In genomic region chr17:93141125-93141524, GRCm38 (mm10) we compare ENCODE assay signal across 9 mouse cellular contexts. TPM values are rescaled to one million over a fixed set of nuclear protein-coding genes. Genes with fewer than 3 reads are reported as not detected.
DNase-seq lines count a peak whose midpoint lies in the region; ATAC-seq and TF ChIP-seq lines count a peak whose summit lies in the region.
"Had no signal": no experiment of that assay in that cellular context is flagged by ENCODE, and none has a peak within 500 bp of the region (broad histone marks: within the 10 kb centered on the region; RNA-seq: fewer than 3 reads in every experiment).

No protein-coding gene starts in this region.

- peak; percentile 55 for TF ChIP-seq CTCF in Patski (IDR thresholded peaks at IDR 0.05)
- TF ChIP-seq CTCF in hindbrain, postnatal 0 days (IDR thresholded peaks at IDR 0.05; ENCODE audit: low read depth): peak; percentile 82

- no peak overlapping the region for H3K4me2 ChIP-seq in hindbrain, postnatal 0 days (ENCODE audit: low read depth, low read length)

- H3K9ac ChIP-seq in hindbrain, postnatal 0 days (replicated peaks; ENCODE audit: low read length): no peak overlapping the region

- ATAC-seq in Patski: peak; percentile 74
- ATAC-seq in hindbrain, postnatal 0 days: peak; percentile 66
- ATAC-seq in monocyte, adult 5-6 weeks (replicated peaks; ENCODE audit: insufficient number of reproducible peaks, low FRiP score, low TSS enrichment, poor library complexity, severe bottlenecking): no peak
- ATAC-seq in CD4-positive, CD25-positive, alpha-beta regulatory T cell, adult 4 months: no peak

- H3K27me3 ChIP-seq in Patski: no peaks in the 10 kb centered on the region
- H3K27me3 ChIP-seq in hindbrain, postnatal 0 days (ENCODE audit: insufficient read depth, low read length): no peaks in the 10 kb centered on the region
- no peaks in the 10 kb centered on the region for H3K27me3 ChIP-seq in midbrain, embryonic 10.5 days (ENCODE audit: low read depth, poor library complexity, severe bottlenecking)

- no peak overlapping the region for H3K27ac ChIP-seq in hindbrain, postnatal 0 days
- no peak overlapping the region for H3K27ac ChIP-seq in midbrain, embryonic 10.5 days (replicated peaks)

- CTCF ChIA-PET in Patski (lab: Charles Lee): interaction anchor here (1.8 kb wide), 1 partner anchor 12 kb away, joined by 6 read pairs; no protein-coding TSS in a partner anchor

- peak; percentile 4 for DNase-seq in cerebellum, adult 11 months
- DNase-seq in cerebellum, adult 9-11 months: no peak
- no peak for DNase-seq in Patski (ENCODE audit: low read depth, low spot score)
- peak; percentile 58 for DNase-seq in embryo, embryonic 11 days
- peak; percentile 89 for DNase-seq in hindbrain, postnatal 0 days (ENCODE audit: low spot score)
- DNase-seq in midbrain, embryonic 10.5 days (ENCODE audit: low spot score): peak; percentile 23

- no peaks in the 10 kb centered on the region for H3K4me1 ChIP-seq in hindbrain, postnatal 0 days (ENCODE audit: insufficient read depth, low read length)
- no peaks in the 10 kb centered on the region for H3K4me1 ChIP-seq in midbrain, embryonic 10.5 days

- H3K9me3 ChIP-seq in hindbrain, postnatal 0 days (ENCODE audit: low read length): no peaks in the 10 kb centered on the region
- no peaks in the 10 kb centered on the region for H3K9me3 ChIP-seq in midbrain, embryonic 10.5 days (replicated peaks)

- POLR2A ChIA-PET in Patski (lab: Charles Lee): no interaction called here

- H3K36me3 ChIP-seq in hindbrain, postnatal 0 days (ENCODE audit: insufficient read depth, low read length): no peaks in the 10 kb centered on the region
- no peaks in the 10 kb centered on the region for H3K36me3 ChIP-seq in midbrain, embryonic 10.5 days

- WGBS in hindbrain, postnatal 0 days: 18% methylated on average over 3 of the region's 3 CpGs
- WGBS in midbrain, embryonic 10.5 days: 29% methylated on average over 3 of the region's 3 CpGs

- H3K4me3 ChIP-seq in hindbrain, postnatal 0 days (ENCODE audit: low read length): no peak overlapping the region
- H3K4me3 ChIP-seq in midbrain, embryonic 10.5 days: no peak overlapping the region

- in situ Hi-C loops in Patski (cut with MboI; ENCODE audit: low pct_unique_long_range_greater_than_20kb): no loop called here

RNA-seq across cellular contexts. Expression of gene Adcyap1, which starts 57.7 kb away (rescaled TPM):
- not detected for polyA plus RNA-seq in Patski (2021)
- total RNA-seq in hindbrain, postnatal 0 days (2014; rRNA removed): 21.2 and 29.1 TPM in 2 replicates
- polyA plus RNA-seq in hindbrain, postnatal 0 days (2015; fragmentation: Nextera tagmentation; extraction: Ambion mirVana): 34.8 and 36.4 TPM in 2 replicates
- polyA plus RNA-seq in midbrain, embryonic 10.5 days (2016; fragmentation: Nextera tagmentation; extraction: Ambion mirVana): 2.9 and 8.8 TPM in 2 replicates
- not detected in 3 replicates for total RNA-seq in monocyte, adult 5-6 weeks (2017)
- not detected for polyA plus RNA-seq in CD4-positive, CD25-positive, alpha-beta regulatory T cell, adult 4 months (2017; shearing (Covaris generic))
- polyA plus RNA-seq: gonadal fat pad, adult 2 months had no signal

Comparison
In these comparisons a context has a peak if more than half of its experiments do, and no peak if none do; other contexts are left out.
1. DNase-seq: peak in cerebellum, adult 11 months (single experiment), embryo, embryonic 11 days (single experiment), hindbrain, postnatal 0 days (single experiment) and midbrain, embryonic 10.5 days (single experiment); none in cerebellum, adult 9-11 months (single experiment) and Patski (single experiment).
2. ATAC-seq: peak in Patski (single experiment) and hindbrain, postnatal 0 days (single experiment); none in monocyte, adult 5-6 weeks (single experiment) and CD4-positive, CD25-positive, alpha-beta regulatory T cell, adult 4 months (single experiment).